ENCODE assay signal across 10 mouse cellular contexts in genomic region chr9:99469681-99470273, GRCm38 (mm10). TPM values are rescaled to one million over a fixed set of nuclear protein-coding genes. Genes with fewer than 3 reads are reported as not detected.
DNase-seq lines count a peak whose midpoint lies in the region; ATAC-seq and TF ChIP-seq lines count a peak whose summit lies in the region.
"Had no signal": no experiment of that assay in that cellular context is flagged by ENCODE, and none has a peak within 500 bp of the region (broad histone marks: within the 10 kb centered on the region; RNA-seq: fewer than 3 reads in every experiment).

No protein-coding gene starts in this region.

- H3K9me3 ChIP-seq in liver, postnatal 0 days (ENCODE audit: low read length), result no peaks in the 10 kb centered on the region
- H3K9me3 ChIP-seq in heart, embryonic 10.5 days, result no peaks in the 10 kb centered on the region
- no peaks in the 10 kb centered on the region for H3K9me3 ChIP-seq in midbrain, embryonic 16.5 days (replicated peaks; ENCODE audit: control insufficient read depth, low read length, poor library complexity, severe bottlenecking)
- H3K9me3 ChIP-seq: G1E; neural tube, embryonic 12.5 days had no signal

- H3K27me3 ChIP-seq in liver, postnatal 0 days (ENCODE audit: insufficient read depth, low read length), result no peaks in the 10 kb centered on the region
- H3K27me3 ChIP-seq in heart, embryonic 10.5 days (ENCODE audit: insufficient read depth, poor library complexity, severe bottlenecking), result no peaks in the 10 kb centered on the region
- no peaks in the 10 kb centered on the region for H3K27me3 ChIP-seq in midbrain, embryonic 16.5 days (ENCODE audit: control insufficient read depth, insufficient read depth, low read depth, low read length)
- H3K27me3 ChIP-seq: neural tube, embryonic 12.5 days had no signal

- WGBS in liver, postnatal 0 days (ENCODE audit: insufficient replicate concordance), result 45% methylated on average over 8 of the region's 8 CpGs
- WGBS in heart, embryonic 10.5 days, result 58% methylated on average over 8 of the region's 8 CpGs
- WGBS in midbrain, embryonic 16.5 days, result 70% methylated on average over 8 of the region's 8 CpGs

- TF ChIP-seq EP300 in liver, postnatal 0 days (IDR thresholded peaks at IDR 0.05; ENCODE audit: low read depth), result no peak

- H3K4me1 ChIP-seq in cortical plate, adult 2 months (ENCODE audit: control insufficient read depth, insufficient read depth, low read length), result no peaks in the 10 kb centered on the region
- H3K4me1 ChIP-seq in liver, postnatal 0 days (ENCODE audit: insufficient read depth), result no peaks in the 10 kb centered on the region; the same call in 1 of the 2 replicates
- H3K4me1 ChIP-seq in heart, embryonic 10.5 days, result peaks cover 7% of the 10 kb centered on the region
- H3K4me1 ChIP-seq in midbrain, embryonic 16.5 days (ENCODE audit: control insufficient read depth, insufficient read depth, low read length), result no peaks in the 10 kb centered on the region
- H3K4me1 ChIP-seq: neural tube, embryonic 12.5 days had no signal

- no peak overlapping the region for H3K27ac ChIP-seq in cortical plate, adult 2 months (ENCODE audit: insufficient read depth, low read length)
- no peak overlapping the region for H3K27ac ChIP-seq in liver, postnatal 0 days (ENCODE audit: low read depth)
- H3K27ac ChIP-seq in heart, embryonic 10.5 days, result no peak overlapping the region
- no peak overlapping the region for H3K27ac ChIP-seq in midbrain, embryonic 16.5 days (ENCODE audit: low read length)
- H3K27ac ChIP-seq: neural tube, embryonic 12.5 days had no signal

- TF ChIP-seq POLR2A in cortical plate, adult 2 months (IDR thresholded peaks at IDR 0.05; ENCODE audit: extremely low read depth, insufficient read depth, low read length), result no peak

- TF ChIP-seq CTCF in cortical plate, adult 2 months (IDR thresholded peaks at IDR 0.05; ENCODE audit: extremely low read depth, insufficient read depth, low read length), result 0 out of 2 replicates have a peak, but pooled peaks have one; percentile 18
- peak; percentile 46 for TF ChIP-seq CTCF in liver, postnatal 0 days (IDR thresholded peaks at IDR 0.05; ENCODE audit: low read depth)

- peak; percentile 27 to 45 for DNase-seq in cerebellum, postnatal 25 days
- DNase-seq in cerebellum, adult 8-10 months, result no peak
- DNase-seq in A20 (ENCODE audit: low read depth, low spot score), result peak; percentile 64
- no peak for DNase-seq in liver, postnatal 0 days
- DNase-seq in cerebellum, adult 11-12 months, result no peak
- DNase-seq in heart, embryonic 10.5 days (ENCODE audit: low spot score), result no peak

- H3K4me3 ChIP-seq in cortical plate, adult 2 months (ENCODE audit: insufficient read depth, low read length), result no peak overlapping the region
- H3K4me3 ChIP-seq in liver, postnatal 0 days (ENCODE audit: low read depth, low read length), result no peak overlapping the region
- no peak overlapping the region for H3K4me3 ChIP-seq in heart, embryonic 10.5 days
- H3K4me3 ChIP-seq in midbrain, embryonic 16.5 days (ENCODE audit: low read depth, low read length), result no peak overlapping the region
- H3K4me3 ChIP-seq: neural tube, embryonic 12.5 days had no signal

- H3K9ac ChIP-seq in liver, postnatal 0 days (replicated peaks), result no peak overlapping the region
- H3K9ac ChIP-seq in midbrain, embryonic 16.5 days (ENCODE audit: low read depth, low read length), result no peak overlapping the region
- H3K9ac ChIP-seq: neural tube, embryonic 12.5 days had no signal

- peak overlapping the region; percentile 38; the same call in 1 of the 2 replicates for H3K4me2 ChIP-seq in liver, postnatal 0 days (ENCODE audit: low read depth, low read length)
- H3K4me2 ChIP-seq in midbrain, embryonic 16.5 days (ENCODE audit: low read length), result no peak overlapping the region
- H3K4me2 ChIP-seq: neural tube, embryonic 12.5 days had no signal

- H3K36me3 ChIP-seq in liver, postnatal 0 days (replicated peaks; ENCODE audit: insufficient read depth, low read length), result no peaks in the 10 kb centered on the region
- peaks cover 7% of the 10 kb centered on the region; the same call in 1 of the 2 replicates for H3K36me3 ChIP-seq in heart, embryonic 10.5 days
- H3K36me3 ChIP-seq in midbrain, embryonic 16.5 days (ENCODE audit: control insufficient read depth, insufficient read depth, low read length), result peaks cover 2% of the 10 kb centered on the region; the same call in 1 of the 2 replicates

- ATAC-seq in liver, postnatal 0 days, result no peak
- ATAC-seq in midbrain, embryonic 16.5 days, result no peak

RNA-seq across cellular contexts. Expression of gene Nme9, which starts 18.5 kb away (rescaled TPM):
- polyA plus RNA-seq in cortical plate, adult 2 months (2012; rRNA removed), result 0.08 and 0.56 TPM in 2 replicates
- not detected in 2 replicates for polyA plus RNA-seq in liver, postnatal 0 days (2015; fragmentation: Nextera tagmentation; extraction: Ambion mirVana)
- polyA plus RNA-seq in heart, embryonic 10.5 days (2016; fragmentation: Nextera tagmentation; extraction: Ambion mirVana), result not detected in 2 replicates
- 1.3 and 1.4 TPM in 2 replicates for polyA plus RNA-seq in midbrain, embryonic 16.5 days (2015; fragmentation: Nextera tagmentation; extraction: Ambion mirVana)
- polyA plus RNA-seq: G1E; neural tube, embryonic 12.5 days had no signal

RNA-seq across cellular contexts. Expression of gene Mras, which starts 32.6 kb away (rescaled TPM):
- 176 and 178 TPM in 2 replicates for polyA plus RNA-seq in cortical plate, adult 2 months (2012; rRNA removed)
- 1.0 and 1.5 TPM in 2 replicates for polyA plus RNA-seq in liver, postnatal 0 days (2015; fragmentation: Nextera tagmentation; extraction: Ambion mirVana)
- 5.1 and 7.5 TPM in 2 replicates for polyA plus RNA-seq in heart, embryonic 10.5 days (2016; fragmentation: Nextera tagmentation; extraction: Ambion mirVana)
- polyA plus RNA-seq in midbrain, embryonic 16.5 days (2015; fragmentation: Nextera tagmentation; extraction: Ambion mirVana), result 51.2 and 53.5 TPM in 2 replicates

Comparison
In these comparisons a context has a peak if more than half of its experiments do, and no peak if none do; other contexts are left out.
1. DNase-seq: peak in cerebellum, postnatal 25 days (2 of 2) and A20 (single experiment); none in cerebellum, adult 8-10 months (single experiment), liver, postnatal 0 days (single experiment), cerebellum, adult 11-12 months (single experiment) and heart, embryonic 10.5 days (single experiment).